Mouse (Mus musculus) midbrain, embryonic 11.5 days (tissue): ENCODE measurements at regions not wholly inside any gene's neighbourhood (a gene's known extent, or its start where the extent isn't known, plus 50 kb on each side); places are given as distances from the start of the nearest gene placed in this dataset.
"Not testable (repeated sequence)": the region's sequence is repeated elsewhere in the genome, so short reads cannot be mapped to it uniquely, and the experiment has no call there.

ENCODE experiments used
- ATAC-seq: fragments of 200-750 bp; cut with Nextera tagmentation; 2 replicates; pipeline ENCODE4 v1.8.0; 2017; ENCODE audit warnings: moderate TSS enrichment, moderate library complexity; ENCODE audit not compliant: low FRiP score
- DNase-seq: peaks from one replicate; pipeline ENCODE4 v3.0.0; 2015; ENCODE audit warnings: low spot score; ENCODE audit errors: missing footprints
- H3K27ac ChIP-seq: fragments of 300-500 bp; sonication (generic); 2 replicates; pipeline ENCODE4 v1.5.1; 2014; ENCODE audit warnings: low read depth, low read length
- H3K27me3 ChIP-seq: fragments of 300-500 bp; sonication (generic); 2 replicates; pipeline ENCODE4 v1.6.1; 2014; ENCODE audit warnings: mild to moderate bottlenecking, low read length, moderate library complexity, mixed read lengths; ENCODE audit not compliant: control insufficient read depth, insufficient read depth
- H3K36me3 ChIP-seq: fragments of 300-500 bp; sonication (generic); 2 replicates; pipeline ENCODE4 v1.6.1; 2014; ENCODE audit warnings: mild to moderate bottlenecking, low read length, moderate library complexity, mixed read lengths; ENCODE audit not compliant: control insufficient read depth, insufficient read depth
- H3K4me1 ChIP-seq: fragments of 300-500 bp; sonication (generic); 2 replicates; pipeline ENCODE4 v1.6.1; 2014; ENCODE audit warnings: low read length; ENCODE audit not compliant: control insufficient read depth, insufficient read depth
- H3K4me2 ChIP-seq: fragments of 300-500 bp; sonication (generic); 2 replicates; pipeline ENCODE4 v1.6.1; 2014; ENCODE audit warnings: mild to moderate bottlenecking, moderate library complexity
- H3K4me3 ChIP-seq: fragments of 300-500 bp; sonication (generic); 2 replicates; pipeline ENCODE4 v1.5.1; 2014; ENCODE audit warnings: low read depth, low read length
- H3K9ac ChIP-seq: fragments of 300-500 bp; sonication (generic); 2 replicates; pipeline ENCODE4 v1.6.1; 2014; ENCODE audit warnings: low read length
- H3K9me3 ChIP-seq: fragments of 300-500 bp; sonication (generic); 2 replicates; pipeline ENCODE4 v1.6.1; 2016; ENCODE audit warnings: low read length; ENCODE audit not compliant: control insufficient read depth
- WGBS: fragments of 180-500 bp; shearing (Covaris S2); extraction: QIAGEN DNeasy Blood & Tissue Kit; methylation state at CpG from one replicate; pipeline ENCODE4 v1.1.7; 2014; 5-methylcytosine and 5-hydroxymethylcytosine counted together

DNA sequence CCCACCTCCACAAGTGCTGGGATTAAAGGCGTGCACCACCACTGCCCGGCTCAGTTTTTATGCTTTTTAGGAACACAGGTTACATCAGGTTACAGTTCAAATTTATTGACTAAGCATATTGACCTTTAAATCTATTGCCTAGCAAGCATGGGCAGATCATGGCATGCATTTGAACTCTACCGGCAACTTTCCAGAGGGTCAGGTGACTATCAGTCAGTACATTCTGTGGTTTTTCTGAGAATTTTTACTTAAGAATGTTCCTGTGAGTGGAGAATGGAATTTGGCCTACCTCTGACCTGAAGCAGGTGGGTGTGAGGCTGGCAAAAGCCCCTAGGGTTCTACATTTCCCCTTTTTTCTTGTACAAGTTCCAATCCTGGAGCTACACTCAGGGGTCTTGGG is 332.4 kb upstream of the Kynu start:
- H3K27me3 ChIP-seq = no peaks in the 10 kb centered on the region
- DNase-seq (no peak), ATAC-seq (no peak)
- no peaks in the 10 kb centered on the region for H3K36me3 ChIP-seq
- no peak overlapping the region for H3K4me2 ChIP-seq
- no peak overlapping the region for H3K27ac ChIP-seq
- no peak overlapping the region for H3K4me3 ChIP-seq
- no peaks in the 10 kb centered on the region for H3K9me3 ChIP-seq
- no peak overlapping the region for H3K9ac ChIP-seq
- 96% methylated on average over 3 of the region's 3 CpGs for WGBS
- H3K4me1 ChIP-seq = no peaks in the 10 kb centered on the region

- H3K4me1 ChIP-seq, H3K36me3 ChIP-seq, H3K4me2 ChIP-seq, H3K9me3 ChIP-seq, H3K9ac ChIP-seq, DNase-seq, H3K27ac ChIP-seq, H3K4me3 ChIP-seq, ATAC-seq, H3K27me3 ChIP-seq: not testable (repeated sequence)
- 65% methylated on average over 1 of the region's 1 CpGs for WGBS
These were observed 330.4 kb upstream of the Kynu start for GRCm38 (mm10) chr2:43224728-43225127.

DNA sequence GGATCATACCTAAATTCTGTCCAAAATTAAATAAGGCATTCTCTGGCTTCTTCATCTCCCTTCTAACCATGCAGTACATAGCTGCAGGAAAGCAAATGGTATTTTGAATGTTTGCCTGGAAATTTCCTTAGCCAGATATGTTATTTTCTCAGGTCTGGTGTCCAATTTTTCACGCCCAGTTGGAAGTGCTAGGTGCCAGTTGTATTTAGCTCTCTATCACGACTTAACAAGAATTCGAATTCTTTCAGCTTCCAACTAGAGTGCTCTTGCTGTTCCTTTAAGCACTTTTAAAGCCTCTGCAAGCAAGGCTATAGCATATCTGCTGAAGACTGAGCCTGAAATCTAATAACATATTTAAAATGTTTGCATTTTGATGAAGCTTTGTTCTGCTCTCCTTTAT is 308.3 kb upstream of the Kynu start:
- 82% methylated on average over 3 of the region's 3 CpGs for WGBS

DNA sequence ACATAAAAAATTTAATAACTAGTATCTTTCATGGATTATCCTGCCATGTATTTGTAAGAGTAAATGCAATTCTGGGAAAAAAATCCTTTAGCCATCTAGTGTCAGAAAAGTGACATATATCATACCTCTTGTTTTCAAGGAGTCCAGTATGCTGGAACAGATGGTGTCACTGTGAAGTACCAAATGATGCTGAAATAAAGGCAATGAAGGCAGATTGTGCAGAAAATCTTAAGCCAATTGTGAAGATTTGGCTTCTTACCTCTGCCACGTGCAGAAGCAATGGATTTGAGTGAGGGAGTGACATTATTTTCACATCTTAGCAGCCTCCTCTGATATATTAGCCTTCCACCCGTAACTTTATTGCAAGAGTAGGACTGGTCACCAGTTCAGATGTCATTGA is 306.5 kb upstream of the Kynu start:
- DNase-seq (no peak), ATAC-seq (no peak)
- Histone ChIP-seq H3K9me3 (no peaks in the 10 kb centered on the region), H3K4me2 (no peak overlapping the region), H3K27ac (no peak overlapping the region), H3K9ac (no peak overlapping the region), H3K4me3 (no peak overlapping the region), H3K4me1 (no peaks in the 10 kb centered on the region), H3K36me3 (no peaks in the 10 kb centered on the region), H3K27me3 (no peaks in the 10 kb centered on the region)
- 66% methylated on average over 2 of the region's 2 CpGs for WGBS

More for the DNA sequence above, 308.3 kb upstream of the Kynu start:
- H3K4me2 ChIP-seq = no peak overlapping the region
- H3K27me3 ChIP-seq = no peaks in the 10 kb centered on the region
- H3K9me3 ChIP-seq = no peaks in the 10 kb centered on the region
- H3K36me3 ChIP-seq = no peaks in the 10 kb centered on the region
- H3K27ac ChIP-seq = no peak overlapping the region
- no peak overlapping the region for H3K9ac ChIP-seq
- no peaks in the 10 kb centered on the region for H3K4me1 ChIP-seq
- no peak for DNase-seq
- no peak for ATAC-seq
- H3K4me3 ChIP-seq = no peak overlapping the region

DNA sequence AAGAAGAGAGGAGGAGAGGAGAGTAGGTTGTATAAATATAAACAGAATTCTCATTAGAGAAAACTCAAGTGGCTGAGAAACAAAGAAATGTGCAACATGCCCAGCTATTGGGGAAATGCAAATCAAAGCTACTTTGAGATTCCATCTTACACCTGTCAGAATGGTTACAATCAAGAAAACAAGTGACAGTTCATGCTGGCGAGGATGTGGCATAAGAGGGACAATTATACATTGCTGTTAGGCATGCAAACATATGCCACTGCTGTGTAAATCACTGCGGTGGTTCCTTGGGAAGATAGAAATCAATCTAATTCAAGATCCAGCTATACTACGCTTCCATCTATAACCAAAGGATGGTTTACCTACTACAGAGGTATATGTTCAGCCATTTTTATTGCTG is 300.4 kb upstream of the Kynu start:
- Histone ChIP-seq H3K4me3 (no peak overlapping the region), H3K4me1 (no peaks in the 10 kb centered on the region), H3K9ac (no peak overlapping the region), H3K36me3 (no peaks in the 10 kb centered on the region), H3K27ac (no peak overlapping the region), H3K4me2 (no peak overlapping the region), H3K9me3 (no peaks in the 10 kb centered on the region), H3K27me3 (no peaks in the 10 kb centered on the region)
- WGBS = 87% methylated on average over 3 of the region's 3 CpGs
- no peak for DNase-seq
- no peak for ATAC-seq

GRCm38 (mm10) chr2:43270802-43271201 is 284.3 kb upstream of the Kynu start:
- DNase-seq (no peak), ATAC-seq (no peak)
- WGBS = 98% methylated on average over 1 of the region's 1 CpGs
- Histone ChIP-seq H3K9me3 (no peaks in the 10 kb centered on the region), H3K27me3 (no peaks in the 10 kb centered on the region), H3K27ac (no peak overlapping the region), H3K4me2 (no peak overlapping the region), H3K9ac (no peak overlapping the region), H3K4me1 (no peaks in the 10 kb centered on the region), H3K36me3 (no peaks in the 10 kb centered on the region), H3K4me3 (no peak overlapping the region)

DNA sequence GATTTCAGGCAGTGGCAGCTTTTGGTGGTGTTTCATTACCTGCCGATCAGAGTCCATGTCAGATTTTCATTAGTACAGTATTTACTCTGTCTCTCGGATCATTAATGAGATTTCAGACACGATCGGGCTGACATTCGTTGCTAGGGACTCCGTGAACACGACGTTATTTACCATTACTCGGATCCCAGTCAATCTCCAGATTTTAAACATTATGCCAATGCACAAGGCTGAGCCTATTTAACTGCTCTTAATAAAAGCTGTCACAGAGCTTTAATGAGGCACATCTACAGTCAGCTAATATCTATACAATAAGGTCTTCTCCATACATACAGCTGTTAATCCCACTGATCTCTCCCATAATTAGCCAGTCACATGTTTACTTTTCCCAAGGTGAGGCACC is 283.0 kb upstream of the Kynu start:
- no peak overlapping the region for H3K4me3 ChIP-seq
- H3K27ac ChIP-seq = no peak overlapping the region
- H3K27me3 ChIP-seq = no peaks in the 10 kb centered on the region
- H3K4me1 ChIP-seq = no peaks in the 10 kb centered on the region
- peak; percentile 78 for ATAC-seq
- no peak overlapping the region for H3K4me2 ChIP-seq
- no peak overlapping the region for H3K9ac ChIP-seq
- 71% methylated on average over 9 of the region's 9 CpGs for WGBS
- DNase-seq = no peak
- H3K9me3 ChIP-seq = no peaks in the 10 kb centered on the region
- no peaks in the 10 kb centered on the region for H3K36me3 ChIP-seq

GRCm38 (mm10) chr2:43274012-43274411 is 281.1 kb upstream of the Kynu start:
- H3K27me3 ChIP-seq = no peaks in the 10 kb centered on the region
- no peak overlapping the region for H3K9ac ChIP-seq
- no peaks in the 10 kb centered on the region for H3K9me3 ChIP-seq
- no peak overlapping the region for H3K27ac ChIP-seq
- no peak for DNase-seq
- no peak overlapping the region for H3K4me3 ChIP-seq
- no peaks in the 10 kb centered on the region for H3K36me3 ChIP-seq
- H3K4me1 ChIP-seq = no peaks in the 10 kb centered on the region
- 86% methylated on average over 2 of the region's 2 CpGs for WGBS
- no peak for ATAC-seq
- no peak overlapping the region for H3K4me2 ChIP-seq

GRCm38 (mm10) chr2:43295801-43296200 is 259.3 kb upstream of the Kynu start:
- Histone ChIP-seq H3K27me3 (no peaks in the 10 kb centered on the region), H3K9me3 (no peaks in the 10 kb centered on the region), H3K4me3 (no peak overlapping the region), H3K4me2 (no peak overlapping the region), H3K36me3 (no peaks in the 10 kb centered on the region), H3K4me1 (no peaks in the 10 kb centered on the region), H3K9ac (no peak overlapping the region), H3K27ac (no peak overlapping the region)
- ATAC-seq (no peak), DNase-seq (no peak)
- WGBS = 93% methylated on average over 2 of the region's 2 CpGs

DNA sequence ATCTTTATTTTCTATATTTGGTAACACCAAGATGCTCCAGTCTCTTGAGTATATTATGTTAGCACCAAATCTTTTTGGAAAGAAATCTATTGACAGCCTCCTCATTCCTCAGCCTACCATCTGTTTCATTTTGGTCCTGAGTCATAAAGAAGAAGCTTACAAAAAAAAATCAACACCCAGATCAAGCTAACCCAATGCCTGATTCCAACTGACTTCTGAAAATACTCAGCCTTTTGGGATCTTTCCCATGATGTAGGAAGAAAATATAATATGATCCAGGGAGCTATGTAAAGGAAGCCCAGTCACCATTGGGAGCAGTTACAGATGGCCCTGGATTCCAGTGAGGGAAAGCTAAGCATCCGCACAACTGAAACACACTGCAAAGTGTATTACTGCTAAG is 231.3 kb upstream of the Kynu start:
- H3K9me3 ChIP-seq = no peaks in the 10 kb centered on the region
- H3K27ac ChIP-seq = no peak overlapping the region
- H3K9ac ChIP-seq = no peak overlapping the region
- ATAC-seq (no peak), DNase-seq (no peak)
- no peak overlapping the region for H3K4me3 ChIP-seq
- H3K27me3 ChIP-seq = no peaks in the 10 kb centered on the region
- H3K4me1 ChIP-seq = no peaks in the 10 kb centered on the region
- no peak overlapping the region for H3K4me2 ChIP-seq
- no peaks in the 10 kb centered on the region for H3K36me3 ChIP-seq
- WGBS = 97% methylated on average over 1 of the region's 1 CpGs
